Mouse (Mus musculus) small intestine, adult 2 months (tissue): ENCODE data around the gene Cenpp.

Source experiments
- CTCF ChIP-seq: fragments of 200-500 bp; IDR thresholded peaks from 2 replicates; pipeline ENCODE4 v1.5.1; 2012; ENCODE audit warnings: low read depth, mild to moderate bottlenecking, control low read depth, inconsistent platforms, low read length, moderate library complexity, mixed read lengths; ENCODE audit not compliant: insufficient replicate concordance, insufficient read length; ENCODE audit errors: extremely low read depth
- POLR2A ChIP-seq: fragments of 200-500 bp; IDR thresholded peaks from 2 replicates; pipeline ENCODE4 v1.6.1; 2012; ENCODE audit warnings: low read depth, mild to moderate bottlenecking, control low read depth, inconsistent platforms, low read length, moderate library complexity

DNA sequence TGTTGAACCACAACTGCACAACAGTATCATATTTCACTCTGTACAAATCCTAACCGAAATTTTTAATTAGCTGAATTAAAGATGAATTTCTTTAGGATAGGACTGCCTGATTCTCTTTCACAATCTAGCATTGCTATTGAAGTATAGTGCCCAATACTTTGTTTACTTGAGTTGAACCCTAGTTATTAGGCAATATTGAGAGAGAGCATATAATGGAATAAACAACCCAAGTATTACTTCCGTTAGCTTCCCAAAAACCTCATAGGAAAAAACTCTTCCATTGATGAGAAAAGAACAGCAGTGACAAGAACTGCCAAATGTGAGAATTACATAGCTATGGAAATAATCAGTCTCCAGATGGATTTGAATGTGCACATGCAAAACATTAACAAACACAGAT lies 126.3 kb downstream of the Cenpp start:
- TF ChIP-seq CTCF (no peak), POLR2A (no peak)
